Mouse (Mus musculus) lung, embryonic 14.5 days (tissue): Measurements from ENCODE around the gene Rcbtb2. TPM values are rescaled to one million over a fixed set of nuclear protein-coding genes. Genes with fewer than 3 reads are reported as not detected.
A peak's percentile ranks its signal among the peaks of the same experiment; 100 is the strongest.

Source experiments
- ATAC-seq: fragments of 200-750 bp; cut with Nextera tagmentation; 2 replicates; pipeline ENCODE4 v1.8.0; 2017; ENCODE audit warnings: mild to moderate bottlenecking, moderate TSS enrichment, moderate library complexity; ENCODE audit not compliant: insufficient read depth
- DNase-seq: peaks from one replicate; pipeline ENCODE4 v3.0.0-alpha.2; 2015
- H3K27ac ChIP-seq: fragments of 300-500 bp; sonication (generic); 2 replicates; pipeline ENCODE4 v1.5.1; 2014; ENCODE audit warnings: low read depth, mild to moderate bottlenecking, moderate library complexity
- H3K27me3 ChIP-seq: fragments of 300-500 bp; sonication (generic); 2 replicates; pipeline ENCODE4 v1.6.1; 2014; ENCODE audit warnings: low read length, control low read depth; ENCODE audit not compliant: insufficient read depth
- H3K36me3 ChIP-seq: fragments of 300-500 bp; sonication (generic); 2 replicates; pipeline ENCODE4 v1.6.1; 2014; ENCODE audit warnings: control low read depth; ENCODE audit not compliant: insufficient read depth
- H3K4me1 ChIP-seq: fragments of 300-500 bp; sonication (generic); 2 replicates; pipeline ENCODE4 v1.6.1; 2014; ENCODE audit warnings: antibody characterized with exemption, control low read depth; ENCODE audit not compliant: insufficient read depth
- H3K4me2 ChIP-seq: fragments of 300-500 bp; sonication (generic); 2 replicates; pipeline ENCODE4 v1.6.1; 2014; ENCODE audit warnings: mild to moderate bottlenecking
- H3K4me3 ChIP-seq: fragments of 300-500 bp; sonication (generic); 2 replicates; pipeline ENCODE4 v1.5.1; 2014; ENCODE audit warnings: low read depth, low read length
- H3K9ac ChIP-seq: fragments of 300-500 bp; sonication (generic); 2 replicates; pipeline ENCODE4 v1.6.1; 2014
- H3K9me3 ChIP-seq: fragments of 300-500 bp; sonication (generic); 2 replicates; pipeline ENCODE4 v1.6.1; 2016; ENCODE audit warnings: low read depth, low read length, control low read depth
- CTCF ChIP-seq: IDR thresholded peaks from 2 replicates; pipeline ENCODE4 v1.5.1; 2016; ENCODE audit warnings: antibody characterized with exemption, low read depth
- WGBS: fragments of 180-500 bp; shearing (Covaris S2); extraction: QIAGEN DNeasy Blood & Tissue Kit; methylation state at CpG from one replicate; pipeline ENCODE4 v1.1.7; 2014; 5-methylcytosine and 5-hydroxymethylcytosine counted together
- polyA plus RNA-seq: library from polyadenylated mRNA; unstranded; fragments of >200 nt; fragmentation: Nextera tagmentation; extraction: Ambion mirVana; gene quantifications from 2 replicates; pipeline ENCODE4 v1.2.1, GENCODE M21; 2014

The Rcbtb2 gene
- polyA plus RNA-seq, 1 experiment from 2014 or later: 124 TPM

DNA sequence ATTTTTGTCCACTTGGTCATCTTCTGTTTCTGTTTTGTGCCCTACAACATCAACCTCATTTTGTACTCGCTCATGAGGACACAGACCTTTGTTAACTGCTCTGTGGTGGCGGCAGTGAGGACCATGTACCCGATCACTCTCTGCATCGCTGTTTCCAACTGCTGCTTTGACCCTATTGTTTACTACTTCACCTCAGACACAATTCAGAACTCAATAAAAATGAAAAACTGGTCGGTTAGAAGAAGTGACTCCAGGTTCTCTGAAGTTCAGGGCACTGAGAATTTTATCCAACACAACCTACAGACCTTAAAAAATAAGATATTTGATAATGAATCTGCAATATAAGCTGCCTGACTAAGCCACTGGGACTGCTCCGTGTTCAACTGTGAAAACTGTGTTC lies 116.5 kb downstream of the Rcbtb2 start:
- H3K27me3 ChIP-seq: no peaks in the 10 kb centered on the region
- no peak for TF ChIP-seq CTCF
- H3K9ac ChIP-seq: peak overlapping the region; percentile 86
- peak overlapping the region; percentile 98 for H3K27ac ChIP-seq
- H3K4me3 ChIP-seq: peak overlapping the region; percentile 63
- DNase-seq (peak; percentile 75), ATAC-seq (no peak)
- H3K4me2 ChIP-seq: peak overlapping the region; percentile 65
- WGBS: under 1% methylated on average over 6 of the region's 6 CpGs
- no peaks in the 10 kb centered on the region for H3K36me3 ChIP-seq
- no peaks in the 10 kb centered on the region for H3K9me3 ChIP-seq
- H3K4me1 ChIP-seq: peaks cover 6% of the 10 kb centered on the region

DNA sequence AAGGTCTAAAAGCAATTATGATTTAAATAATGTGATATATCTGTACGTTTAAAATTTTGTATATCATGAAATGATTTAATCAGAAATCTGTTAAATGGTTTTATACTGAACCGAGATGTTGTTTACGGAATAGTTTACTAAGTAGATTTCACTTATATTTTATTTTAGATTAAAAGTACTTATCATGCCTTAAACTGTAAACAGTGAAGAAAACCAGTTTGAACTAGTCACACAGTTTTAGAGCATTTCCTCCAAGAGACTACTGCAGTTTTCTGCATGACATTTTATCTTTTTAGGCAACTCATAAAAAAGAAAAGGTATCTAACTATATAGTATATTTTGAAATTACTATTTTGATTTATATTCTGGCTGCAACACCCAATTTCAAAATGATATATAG lies 117.0 kb downstream of the Rcbtb2 start:
- no peak overlapping the region for H3K27ac ChIP-seq
- H3K27me3 ChIP-seq: no peaks in the 10 kb centered on the region
- DNase-seq (peak; percentile 41), ATAC-seq (no peak)
- TF ChIP-seq CTCF: no peak
- WGBS: 25% methylated on average over 3 of the region's 3 CpGs
- no peaks in the 10 kb centered on the region for H3K9me3 ChIP-seq
- H3K4me1 ChIP-seq: peaks cover 3% of the 10 kb centered on the region; the same call in 1 of the 2 replicates
- no peak overlapping the region for H3K4me2 ChIP-seq
- no peak overlapping the region for H3K9ac ChIP-seq
- no peaks in the 10 kb centered on the region for H3K36me3 ChIP-seq
- peak overlapping the region; percentile 63 for H3K4me3 ChIP-seq

DNA sequence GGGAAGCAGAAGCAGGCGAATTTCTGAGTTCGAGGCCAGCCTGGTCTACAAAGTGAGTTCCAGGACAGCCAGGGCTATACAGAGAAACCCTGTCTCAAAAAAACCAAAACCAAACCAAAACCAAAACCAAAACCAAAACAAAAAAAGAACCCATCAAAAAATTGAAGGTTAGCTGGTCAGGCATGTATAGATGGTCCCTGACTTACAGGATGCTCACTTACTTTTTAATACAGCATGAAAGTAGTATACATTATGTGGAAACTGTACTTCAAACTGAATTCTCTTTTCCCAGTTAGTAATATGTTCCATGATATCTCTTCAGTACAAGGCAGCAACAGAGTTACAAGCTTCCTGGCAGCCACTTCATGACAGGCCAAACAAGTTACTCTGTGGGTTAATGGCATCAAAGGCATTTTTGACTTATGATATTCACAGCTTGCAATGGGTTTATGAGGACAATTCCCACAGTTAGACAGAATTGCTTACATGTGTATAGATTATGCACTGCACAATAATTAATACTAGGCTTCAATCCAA lies 121.3 kb downstream of the Rcbtb2 start:
- ATAC-seq (no peak), DNase-seq (no peak)
- Histone ChIP-seq H3K9me3 (no peaks in the 10 kb centered on the region), H3K27me3 (no peaks in the 10 kb centered on the region), H3K4me1 (no peaks in the 10 kb centered on the region), H3K4me2 (no peak overlapping the region), H3K27ac (no peak overlapping the region), H3K36me3 (no peaks in the 10 kb centered on the region), H3K9ac (no peak overlapping the region), H3K4me3 (no peak overlapping the region)
- 94% methylated on average over 2 of the region's 2 CpGs for WGBS
- TF ChIP-seq CTCF: no peak

DNA sequence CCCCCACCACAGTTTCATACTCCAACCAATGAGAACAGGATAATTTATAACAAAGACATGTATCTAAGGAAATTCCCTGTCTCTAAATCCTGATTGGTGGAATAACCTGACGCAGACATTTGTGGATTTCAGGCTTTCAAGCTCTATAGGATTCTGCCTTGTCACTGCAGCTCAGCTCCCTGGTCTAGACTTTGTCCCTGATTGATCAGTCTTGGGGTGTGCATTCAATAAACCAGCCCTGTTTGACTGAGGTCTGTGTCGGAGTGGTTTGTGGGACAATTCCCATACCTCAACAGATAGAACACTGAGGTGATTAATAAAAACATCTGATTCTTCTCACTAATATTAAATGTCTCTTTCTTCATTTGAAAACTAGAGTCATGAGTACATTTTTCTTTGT lies 127.2 kb downstream of the Rcbtb2 start:
- Histone ChIP-seq H3K4me3 (no peak overlapping the region), H3K9ac (no peak overlapping the region), H3K4me2 (no peak overlapping the region), H3K27me3 (no peaks in the 10 kb centered on the region), H3K36me3 (no peaks in the 10 kb centered on the region), H3K4me1 (no peaks in the 10 kb centered on the region), H3K27ac (no peak overlapping the region), H3K9me3 (no peaks in the 10 kb centered on the region)
- no peak for DNase-seq
- WGBS: 96% methylated on average over 2 of the region's 2 CpGs
- TF ChIP-seq CTCF: no peak
- no peak for ATAC-seq

DNA sequence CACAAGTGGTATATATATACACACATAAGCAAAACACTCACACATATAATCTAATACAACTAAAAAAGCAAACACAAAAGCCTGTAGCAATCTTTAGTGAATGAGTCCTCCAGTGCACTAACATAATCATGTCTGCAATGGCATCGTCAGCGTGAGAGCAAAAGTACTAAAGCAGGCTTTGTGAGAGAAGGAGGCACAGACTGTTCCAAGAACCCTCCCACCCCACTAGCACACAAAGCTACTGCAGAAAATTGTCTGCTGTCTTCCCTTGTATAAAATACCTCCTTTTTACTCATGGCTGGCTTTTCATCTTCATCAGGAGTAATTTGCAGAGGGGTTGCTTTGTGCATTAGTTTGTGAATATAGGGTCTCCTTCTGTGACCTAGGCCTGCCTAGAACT lies 129.4 kb downstream of the Rcbtb2 start:
- Histone ChIP-seq H3K36me3 (no peaks in the 10 kb centered on the region), H3K4me2 (no peak overlapping the region), H3K9me3 (no peaks in the 10 kb centered on the region), H3K27me3 (no peaks in the 10 kb centered on the region), H3K4me1 (0 out of 2 replicates have a peak, but pooled peaks cover 3% of the 10 kb centered on the region), H3K4me3 (no peak overlapping the region), H3K27ac (no peak overlapping the region), H3K9ac (no peak overlapping the region)
- DNase-seq (no peak), ATAC-seq (no peak)
- TF ChIP-seq CTCF: no peak
- 66% methylated on average over 2 of the region's 2 CpGs for WGBS

DNA sequence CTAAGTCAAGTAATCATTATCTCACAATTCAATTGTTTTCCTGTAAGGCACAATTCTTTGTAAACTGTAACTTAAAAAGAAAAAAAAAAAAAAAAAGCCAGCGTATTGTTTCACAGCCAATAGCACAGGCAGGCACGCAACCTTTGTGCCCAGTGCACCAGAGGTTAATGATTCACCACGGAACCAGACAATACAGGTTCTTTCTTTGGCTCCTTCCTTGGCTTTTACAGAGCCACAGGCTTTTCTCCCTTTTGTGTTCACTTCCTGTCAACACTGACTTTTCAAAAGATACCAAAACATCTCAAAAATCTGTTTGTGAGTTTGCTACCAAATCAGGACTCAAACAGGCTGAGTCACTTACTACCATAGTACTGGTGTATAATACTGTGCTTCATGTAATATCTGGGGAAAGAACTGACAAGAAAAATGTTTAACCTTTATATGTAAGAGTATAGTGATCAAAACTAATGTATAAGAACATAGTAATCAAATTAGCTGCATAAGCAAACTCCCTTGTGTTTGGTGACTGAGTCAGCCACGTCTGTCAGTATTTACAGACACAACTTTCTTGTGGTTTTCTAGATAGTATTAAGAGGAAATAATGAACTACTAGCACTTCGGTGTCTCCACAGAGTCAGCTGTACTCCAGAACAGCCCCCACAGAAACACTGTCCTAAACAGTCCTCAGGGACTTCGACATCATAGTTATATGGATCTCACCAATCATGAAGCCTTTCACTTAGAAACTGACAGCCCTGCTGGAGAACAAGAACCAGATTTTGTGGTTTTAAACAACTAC lies 130.8 kb downstream of the Rcbtb2 start:
- Histone ChIP-seq H3K27ac (peak overlapping the region; percentile 10; the same call in 1 of the 2 replicates), H3K9ac (no peak overlapping the region), H3K9me3 (no peaks in the 10 kb centered on the region), H3K4me3 (no peak overlapping the region), H3K4me2 (no peak overlapping the region), H3K27me3 (no peaks in the 10 kb centered on the region), H3K36me3 (no peaks in the 10 kb centered on the region), H3K4me1 (0 out of 2 replicates have a peak, but pooled peaks cover 3% of the 10 kb centered on the region)
- TF ChIP-seq CTCF: no peak
- ATAC-seq (peak; percentile 68), DNase-seq (peak; percentile 64)
- WGBS: 51% methylated on average over 6 of the region's 6 CpGs

DNA sequence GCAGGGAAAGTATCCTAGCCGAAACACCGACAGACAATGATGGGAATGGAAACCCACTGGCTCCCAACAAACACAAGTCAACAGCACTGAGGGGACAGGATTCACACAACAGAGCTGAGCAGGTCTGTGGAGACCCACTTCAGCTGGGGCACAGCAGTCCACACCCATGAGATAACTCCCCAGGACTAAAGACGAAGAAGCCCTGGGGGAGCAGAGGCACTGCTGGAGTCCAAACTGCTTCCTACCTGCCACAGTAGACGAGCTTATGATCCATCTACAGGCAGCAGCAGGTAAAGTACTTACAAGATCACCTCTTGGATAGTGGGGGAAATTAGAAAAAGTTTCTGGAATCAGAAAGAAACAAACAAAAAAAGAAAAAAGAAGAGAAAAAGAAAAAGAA lies 131.6 kb downstream of the Rcbtb2 start:
- Histone ChIP-seq H3K9ac (no peak overlapping the region), H3K9me3 (no peaks in the 10 kb centered on the region), H3K27ac (no peak overlapping the region)

More for the DNA sequence above, 131.6 kb downstream of the Rcbtb2 start:
- ATAC-seq (no peak), DNase-seq (no peak)
- no peak overlapping the region for H3K4me3 ChIP-seq
- 0 out of 2 replicates have a peak, but pooled peaks cover 3% of the 10 kb centered on the region for H3K4me1 ChIP-seq
- H3K27me3 ChIP-seq: no peaks in the 10 kb centered on the region
- no peak overlapping the region for H3K4me2 ChIP-seq
- no peak for TF ChIP-seq CTCF
- no peaks in the 10 kb centered on the region for H3K36me3 ChIP-seq
- WGBS: 78% methylated on average over 4 of the region's 4 CpGs
